Mouse (Mus musculus) forebrain, embryonic 10.5 days (tissue): ENCODE data around the gene Ugt2b37. TPM values are rescaled to one million over a fixed set of nuclear protein-coding genes. Genes with fewer than 3 reads are reported as not detected.
"Not testable (repeated sequence)": the region's sequence is repeated elsewhere in the genome, so short reads cannot be mapped to it uniquely, and the experiment has no call there.

Experiments used
- DNase-seq: peaks from one replicate; pipeline ENCODE4 v3.0.0-alpha.2; 2017; ENCODE audit warnings: low spot score; ENCODE audit errors: extremely low spot score
- H3K27ac ChIP-seq: fragments of 300-500 bp; sonication (generic); 2 replicates; pipeline ENCODE4 v1.5.1; 2016; ENCODE audit warnings: mild to moderate bottlenecking
- H3K27me3 ChIP-seq: fragments of 300-500 bp; sonication (generic); 2 replicates; pipeline ENCODE4 v1.6.1; 2016; ENCODE audit warnings: mild to moderate bottlenecking; ENCODE audit not compliant: poor library complexity, severe bottlenecking
- H3K36me3 ChIP-seq: fragments of 300-500 bp; sonication (generic); replicated peaks from 2 replicates; pipeline ENCODE4 v1.6.1; 2016; ENCODE audit warnings: mild to moderate bottlenecking, moderate library complexity
- H3K4me1 ChIP-seq: fragments of 300-500 bp; sonication (generic); 2 replicates; pipeline ENCODE4 v1.6.1; 2016
- H3K4me3 ChIP-seq: fragments of 300-500 bp; sonication (generic); 2 replicates; pipeline ENCODE4 v1.5.1; 2016; ENCODE audit warnings: mild to moderate bottlenecking, moderate library complexity
- H3K9me3 ChIP-seq: fragments of 300-500 bp; sonication (generic); 2 replicates; pipeline ENCODE4 v1.6.1; 2016; ENCODE audit warnings: mild to moderate bottlenecking, moderate library complexity
- WGBS: fragments of 180-500 bp; shearing (Covaris S2); methylation state at CpG from one replicate; pipeline ENCODE4 v1.1.7; 2016; 5-methylcytosine and 5-hydroxymethylcytosine counted together
- polyA plus RNA-seq: library from polyadenylated mRNA; unstranded; fragments of >200 nt; fragmentation: Nextera tagmentation; extraction: Ambion mirVana; gene quantifications from 2 replicates; pipeline ENCODE4 v1.2.1, GENCODE M21; 2016

The Ugt2b37 gene
- not detected in 2 replicates for polyA plus RNA-seq

DNA sequence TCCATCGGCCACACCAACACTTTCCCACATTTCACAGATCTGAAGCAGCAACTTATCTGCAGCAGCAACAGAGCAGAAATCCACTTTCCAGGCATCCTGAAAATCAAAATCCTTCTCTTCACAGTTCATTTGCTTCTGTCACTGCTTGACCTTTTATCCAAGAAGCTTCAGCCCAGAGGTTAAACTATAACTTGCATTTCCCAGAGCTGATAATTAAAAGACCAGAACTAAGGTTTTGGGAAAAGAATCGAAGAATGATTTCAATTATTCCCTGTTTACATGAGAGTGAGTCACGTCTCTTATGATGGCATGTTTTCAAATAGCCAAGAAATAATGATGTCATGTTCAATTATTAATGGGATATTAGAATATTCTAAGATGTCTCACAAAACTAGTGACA, at the start of gene Ugt2b37:
Ugt2b37 (minus strand) TSS at position 129 of the 400 bp plus-strand sequence.
- not testable (repeated sequence) for H3K36me3 ChIP-seq, H3K4me1 ChIP-seq, H3K27me3 ChIP-seq, H3K4me3 ChIP-seq, DNase-seq, H3K27ac ChIP-seq, H3K9me3 ChIP-seq
- 90% methylated on average over 3 of the region's 3 CpGs for WGBS

GRCm38 (mm10) chr5:87286180-87286579, 31.6 kb upstream of the Ugt2b37 start:
- not testable (repeated sequence) for H3K27me3 ChIP-seq, H3K4me1 ChIP-seq, H3K27ac ChIP-seq, H3K9me3 ChIP-seq, H3K36me3 ChIP-seq, DNase-seq, H3K4me3 ChIP-seq
- WGBS, result 89% methylated on average over 4 of the region's 4 CpGs

DNA sequence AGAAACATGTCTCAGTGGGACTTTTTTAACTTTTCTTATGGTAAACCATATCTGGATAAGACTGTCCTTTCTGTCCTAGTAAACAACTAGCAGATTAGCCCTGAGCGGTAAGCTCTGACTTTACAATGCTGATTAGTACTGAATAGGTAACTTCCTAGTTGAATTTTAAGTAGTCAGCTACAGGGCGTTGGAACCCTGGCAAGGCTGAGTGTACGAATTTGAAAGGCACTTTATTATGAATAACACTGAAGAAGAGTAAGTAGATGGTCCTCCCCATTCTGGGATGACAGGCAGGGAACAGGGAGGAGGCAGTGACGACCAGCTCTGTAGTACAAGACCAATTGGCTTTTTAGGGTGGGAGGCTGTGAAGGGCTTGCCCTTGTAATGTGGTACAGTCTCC, 21.4 kb upstream of the Ugt2b37 start:
- WGBS, result 88% methylated on average over 4 of the region's 4 CpGs
- H3K4me3 ChIP-seq, H3K27ac ChIP-seq, H3K4me1 ChIP-seq, DNase-seq, H3K36me3 ChIP-seq, H3K27me3 ChIP-seq: not testable (repeated sequence)
- H3K9me3 ChIP-seq, result peaks cover 12% of the 10 kb centered on the region; the same call in 1 of the 2 replicates

DNA sequence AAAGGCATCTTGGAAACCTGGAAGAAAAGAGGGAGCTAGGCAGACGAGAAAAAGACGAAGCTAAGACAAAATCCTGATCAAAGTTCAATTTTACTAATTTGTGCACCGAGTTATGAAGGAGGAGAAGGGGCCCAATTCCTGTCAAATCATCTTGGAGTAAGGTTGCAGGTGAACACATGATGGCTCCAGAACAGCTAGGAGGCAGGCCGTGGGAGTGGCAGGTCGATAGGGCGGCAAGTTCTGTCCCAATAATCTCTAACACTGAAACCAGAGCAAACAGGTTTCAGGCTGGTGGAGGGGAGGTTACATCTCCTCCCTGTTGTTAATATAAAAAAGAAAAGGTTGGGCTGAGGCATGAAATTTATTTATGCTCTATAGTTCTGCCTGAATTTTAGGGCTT, 21.0 kb upstream of the Ugt2b37 start:
- peaks cover 9% of the 10 kb centered on the region; the same call in 1 of the 2 replicates for H3K9me3 ChIP-seq
- no peaks in the 10 kb centered on the region for H3K4me1 ChIP-seq
- H3K27ac ChIP-seq, result no peak overlapping the region
- H3K36me3 ChIP-seq, result no peaks in the 10 kb centered on the region
- H3K4me3 ChIP-seq, result no peak overlapping the region
- no peaks in the 10 kb centered on the region for H3K27me3 ChIP-seq
- 88% methylated on average over 6 of the region's 6 CpGs for WGBS
- no peak for DNase-seq

GRCm38 (mm10) chr5:87255831-87256230, 1.2 kb upstream of the Ugt2b37 start:
- Histone ChIP-seq H3K4me3 (no peak overlapping the region), H3K27me3 (no peaks in the 10 kb centered on the region), H3K4me1 (no peaks in the 10 kb centered on the region), H3K27ac (no peak overlapping the region), H3K9me3 (no peaks in the 10 kb centered on the region), H3K36me3 (no peaks in the 10 kb centered on the region)
- no peak for DNase-seq
- 86% methylated on average over 3 of the region's 3 CpGs for WGBS

- H3K27ac ChIP-seq, H3K9me3 ChIP-seq, DNase-seq, H3K36me3 ChIP-seq, H3K27me3 ChIP-seq, H3K4me1 ChIP-seq, H3K4me3 ChIP-seq: not testable (repeated sequence)
Measured at GRCm38 (mm10) chr5:87242140-87242539, 12.5 kb downstream of the Ugt2b37 start.

- H3K27me3 ChIP-seq, H3K4me3 ChIP-seq, H3K36me3 ChIP-seq, DNase-seq, H3K9me3 ChIP-seq, H3K4me1 ChIP-seq, H3K27ac ChIP-seq: not testable (repeated sequence)
- WGBS, result 80% methylated on average over 2 of the region's 2 CpGs
Measured at GRCm38 (mm10) chr5:87196430-87196829, 58.2 kb downstream of the Ugt2b37 start.

Other genes starting within 250 kb of the Ugt2b37 start
- not detected in 2 replicates for gene Ugt2b36, start 162.2 kb downstream of the Ugt2b37 start, polyA plus RNA-seq
- gene Ugt2b5, start 114.5 kb downstream of the Ugt2b37 start, polyA plus RNA-seq, result not detected in 2 replicates
- 0.07 TPM in 1 of 2 replicates, not detected in the other for gene Ugt2a3, start 82.4 kb upstream of the Ugt2b37 start, polyA plus RNA-seq
- 0.07 TPM in 1 of 2 replicates, not detected in the other for gene Ugt2b38, start 169.4 kb upstream of the Ugt2b37 start, polyA plus RNA-seq
- gene Ugt2a2, start 227.5 kb upstream of the Ugt2b37 start, polyA plus RNA-seq, result not detected in 2 replicates
- not detected in 2 replicates for gene Gm43638, start 232.0 kb upstream of the Ugt2b37 start, polyA plus RNA-seq
- not detected in 2 replicates for gene Ugt2a1, start 236.1 kb upstream of the Ugt2b37 start, polyA plus RNA-seq